Mouse (Mus musculus): ENCODE measurements around the gene Cope. TPM values are rescaled to one million over a fixed set of nuclear protein-coding genes. Genes with fewer than 3 reads are reported as not detected.

Cope gene
- total RNA-seq (2021) = 100 to 1,000 TPM; 157 to 174 TPM
- long read RNA-seq, experiment 1, transcript Cope-201 (10 exons, 1,300 nt) = major isoform, 224 of 246 reads
- long read RNA-seq, experiment 1, partial matches to known transcripts = 12 of 246 reads
- long read RNA-seq, experiment 1, other reads (novel, unspliced or antisense) = 10 of 246 reads
- long read RNA-seq, experiment 2, transcript Cope-201 (10 exons, 1,300 nt) = major isoform, 146 of 159 reads
- long read RNA-seq, experiment 2, partial matches to known transcripts = 5 of 159 reads
- long read RNA-seq, experiment 2, other reads (novel, unspliced or antisense) = 8 of 159 reads

- DNase-seq = peak; percentile 95 to 96
Measured at GRCm38 (mm10) chr8:70302358-70302890, at the start of gene Cope, which contains the start of gene Ddx49. TSS of gene Cope (plus strand) at chr8:70302518. TSS of gene Ddx49 (minus strand) at chr8:70302489.

- no peak for DNase-seq
Measured at GRCm38 (mm10) chr8:70254628-70255027, 47.7 kb upstream of the Cope start.

GRCm38 (mm10) chr8:70257456-70257855 lies 44.9 kb upstream of the Cope start:
- DNase-seq = no peak

- DNase-seq = peak in 1 of 2 experiments; percentile 55
Measured at GRCm38 (mm10) chr8:70258600-70258999, 43.7 kb upstream of the Cope start.

- no peak for DNase-seq
Measured at GRCm38 (mm10) chr8:70259043-70259442, 43.3 kb upstream of the Cope start.

- DNase-seq = no peak
Measured at GRCm38 (mm10) chr8:70267674-70268073, 34.6 kb upstream of the Cope start.

GRCm38 (mm10) chr8:70268311-70268710 lies 34.0 kb upstream of the Cope start:
- no peak for DNase-seq

- peak; percentile 28 to 37 for DNase-seq
Measured at GRCm38 (mm10) chr8:70268799-70269565, 33.3 kb upstream of the Cope start.

- peak; percentile 34 to 67 for DNase-seq
Measured at GRCm38 (mm10) chr8:70272949-70273348, 29.4 kb upstream of the Cope start.

GRCm38 (mm10) chr8:70274350-70274749 lies 28.0 kb upstream of the Cope start:
- DNase-seq = no peak

GRCm38 (mm10) chr8:70276476-70276875 lies 25.8 kb upstream of the Cope start:
- DNase-seq = peak; percentile 26 to 67

GRCm38 (mm10) chr8:70278175-70278574 lies 24.1 kb upstream of the Cope start:
- DNase-seq = no peak

GRCm38 (mm10) chr8:70279266-70279665 lies 23.1 kb upstream of the Cope start:
- DNase-seq = no peak

GRCm38 (mm10) chr8:70281001-70281400 lies 21.3 kb upstream of the Cope start:
- DNase-seq = no peak

- DNase-seq = peak; percentile 93 to 96
Measured at GRCm38 (mm10) chr8:70282603-70283135, 19.6 kb upstream of the Cope start, which contains the start of gene Homer3. TSS of gene Homer3 (plus strand) at chr8:70282827.

GRCm38 (mm10) chr8:70283136-70284077 lies 18.9 kb upstream of the Cope start:
- DNase-seq = peak in 1 of 2 experiments; percentile 45

- no peak for DNase-seq
Measured at GRCm38 (mm10) chr8:70284421-70284820, 17.9 kb upstream of the Cope start.

- no peak for DNase-seq
Measured at GRCm38 (mm10) chr8:70285304-70285703, 17.0 kb upstream of the Cope start.

- no peak for DNase-seq
Measured at GRCm38 (mm10) chr8:70286737-70287136, 15.6 kb upstream of the Cope start.

- DNase-seq = no peak
Measured at GRCm38 (mm10) chr8:70293988-70294405, 8.3 kb upstream of the Cope start.

- DNase-seq = no peak
Measured at GRCm38 (mm10) chr8:70300881-70301280, 1.4 kb upstream of the Cope start.

GRCm38 (mm10) chr8:70302901-70303300 lies 583 bp downstream of the Cope start:
- no peak for DNase-seq
